Mouse (Mus musculus) stomach, embryonic 15.5 days (tissue): Measurements from ENCODE around the gene Ccdc191. TPM values are rescaled to one million over a fixed set of nuclear protein-coding genes. Genes with fewer than 3 reads are reported as not detected.

Experiments used
- ATAC-seq: fragments of 200-750 bp; cut with Nextera tagmentation; 2 replicates; pipeline ENCODE4 v1.8.0; 2017; ENCODE audit warnings: low read depth, moderate number of reproducible peaks, moderate TSS enrichment; ENCODE audit not compliant: insufficient read depth, low FRiP score
- H3K27ac ChIP-seq: fragments of 300-500 bp; sonication (generic); 2 replicates; pipeline ENCODE4 v1.5.1; 2015; ENCODE audit warnings: mild to moderate bottlenecking, inconsistent platforms
- H3K27me3 ChIP-seq: fragments of 300-500 bp; sonication (generic); replicated peaks from 2 replicates; pipeline ENCODE4 v1.6.1; 2015; ENCODE audit warnings: inconsistent platforms
- H3K36me3 ChIP-seq: fragments of 300-500 bp; sonication (generic); 2 replicates; pipeline ENCODE4 v1.6.1; 2015; ENCODE audit warnings: inconsistent platforms
- H3K4me1 ChIP-seq: fragments of 300-500 bp; sonication (generic); 2 replicates; pipeline ENCODE4 v1.6.1; 2015; ENCODE audit warnings: inconsistent platforms
- H3K4me2 ChIP-seq: fragments of 300-500 bp; sonication (generic); 2 replicates; pipeline ENCODE4 v1.6.1; 2015; ENCODE audit warnings: mild to moderate bottlenecking, inconsistent platforms
- H3K4me3 ChIP-seq: fragments of 300-500 bp; sonication (generic); replicated peaks from 2 replicates; pipeline ENCODE4 v1.5.1; 2015; ENCODE audit warnings: inconsistent platforms
- H3K9ac ChIP-seq: fragments of 300-500 bp; sonication (generic); 2 replicates; pipeline ENCODE4 v1.6.1; 2015; ENCODE audit warnings: inconsistent platforms
- H3K9me3 ChIP-seq: fragments of 300-500 bp; sonication (generic); 2 replicates; pipeline ENCODE4 v1.6.1; 2016; ENCODE audit warnings: inconsistent platforms
- WGBS: fragments of 180-500 bp; shearing (Covaris S2); methylation state at CpG from one replicate; pipeline ENCODE4 v1.1.7; 2015; 5-methylcytosine and 5-hydroxymethylcytosine counted together
- polyA plus RNA-seq: library from polyadenylated mRNA; unstranded; fragments of >200 nt; fragmentation: Nextera tagmentation; extraction: Ambion mirVana; gene quantifications from 2 replicates; pipeline ENCODE4 v1.2.1, GENCODE M21; 2015

Gene Ccdc191
- 11.8 and 13.7 TPM in 2 replicates for polyA plus RNA-seq

GRCm38 (mm10) chr16:43889208-43890004 lies at the start of gene Ccdc191:
Ccdc191 (plus strand) TSS chr16:43889800.
- Histone ChIP-seq H3K27me3 (no peaks in the 10 kb centered on the region), H3K4me1 (no peaks in the 10 kb centered on the region), H3K4me2 (peak within 1 kb of the TSS; percentile 71), H3K4me3 (peak within 1 kb of the TSS; percentile 76), H3K27ac (peak within 1 kb of the TSS; percentile 61; the same call in 1 of the 2 replicates), H3K36me3 (no peaks in the 10 kb centered on the region), H3K9ac (peak within 1 kb of the TSS; percentile 71), H3K9me3 (no peaks in the 10 kb centered on the region)
- ATAC-seq = peak; percentile 100
- WGBS = under 1% methylated on average over 32 of the region's 33 CpGs

GRCm38 (mm10) chr16:43841236-43841635 lies 48.4 kb upstream of the Ccdc191 start:
- H3K36me3 ChIP-seq = no peaks in the 10 kb centered on the region
- no peak for ATAC-seq
- H3K27ac ChIP-seq = no peak overlapping the region
- no peaks in the 10 kb centered on the region for H3K27me3 ChIP-seq
- H3K9ac ChIP-seq = no peak overlapping the region
- no peaks in the 10 kb centered on the region for H3K4me1 ChIP-seq
- H3K4me3 ChIP-seq = no peak overlapping the region
- no peak overlapping the region for H3K4me2 ChIP-seq
- no peaks in the 10 kb centered on the region for H3K9me3 ChIP-seq
- WGBS = 100% methylated on average over 1 of the region's 1 CpGs

- Histone ChIP-seq H3K9ac (no peak overlapping the region), H3K4me2 (no peak overlapping the region), H3K4me1 (no peaks in the 10 kb centered on the region), H3K4me3 (no peak overlapping the region), H3K36me3 (no peaks in the 10 kb centered on the region), H3K27me3 (no peaks in the 10 kb centered on the region), H3K9me3 (no peaks in the 10 kb centered on the region), H3K27ac (no peak overlapping the region)
- WGBS = 78% methylated on average over 1 of the region's 1 CpGs
- ATAC-seq = no peak
These were observed 39.8 kb upstream of the Ccdc191 start for GRCm38 (mm10) chr16:43849839-43850238.

GRCm38 (mm10) chr16:43858941-43859476 lies 30.6 kb upstream of the Ccdc191 start:
- no peak overlapping the region for H3K4me2 ChIP-seq
- no peak overlapping the region for H3K4me3 ChIP-seq
- no peaks in the 10 kb centered on the region for H3K4me1 ChIP-seq
- no peak overlapping the region for H3K9ac ChIP-seq
- no peaks in the 10 kb centered on the region for H3K27me3 ChIP-seq
- peaks cover 15% of the 10 kb centered on the region for H3K36me3 ChIP-seq
- no peak overlapping the region for H3K27ac ChIP-seq
- H3K9me3 ChIP-seq = no peaks in the 10 kb centered on the region
- ATAC-seq = no peak
- WGBS = 91% methylated on average over 5 of the region's 5 CpGs

- no peaks in the 10 kb centered on the region for H3K27me3 ChIP-seq
- H3K27ac ChIP-seq = no peak overlapping the region
- H3K4me3 ChIP-seq = no peak overlapping the region
- H3K4me1 ChIP-seq = no peaks in the 10 kb centered on the region
- H3K9me3 ChIP-seq = no peaks in the 10 kb centered on the region
- WGBS = 69% methylated on average over 6 of the region's 6 CpGs
- peaks cover 15% of the 10 kb centered on the region for H3K36me3 ChIP-seq
- no peak overlapping the region for H3K4me2 ChIP-seq
- H3K9ac ChIP-seq = no peak overlapping the region
- ATAC-seq = no peak
These were observed 29.0 kb upstream of the Ccdc191 start for GRCm38 (mm10) chr16:43860624-43861023.

- Histone ChIP-seq H3K27ac (no peak overlapping the region), H3K36me3 (peaks cover 18% of the 10 kb centered on the region; the same call in 1 of the 2 replicates), H3K27me3 (no peaks in the 10 kb centered on the region), H3K4me2 (no peak overlapping the region), H3K4me1 (no peaks in the 10 kb centered on the region), H3K9me3 (no peaks in the 10 kb centered on the region), H3K4me3 (no peak overlapping the region), H3K9ac (no peak overlapping the region)
- ATAC-seq = no peak
These were observed 19.8 kb upstream of the Ccdc191 start for GRCm38 (mm10) chr16:43869805-43870204.

- Histone ChIP-seq H3K4me2 (no peak overlapping the region), H3K27me3 (no peaks in the 10 kb centered on the region), H3K36me3 (peaks cover 25% of the 10 kb centered on the region), H3K9ac (no peak overlapping the region), H3K9me3 (no peaks in the 10 kb centered on the region), H3K27ac (no peak overlapping the region), H3K4me3 (no peak overlapping the region), H3K4me1 (no peaks in the 10 kb centered on the region)
- WGBS = 86% methylated on average over 7 of the region's 7 CpGs
- ATAC-seq = no peak
These were observed 18.2 kb upstream of the Ccdc191 start for GRCm38 (mm10) chr16:43871419-43871818.

- 80% methylated on average over 6 of the region's 6 CpGs for WGBS
- ATAC-seq = no peak
- no peak overlapping the region for H3K9ac ChIP-seq
These were observed 9.8 kb upstream of the Ccdc191 start for GRCm38 (mm10) chr16:43879769-43880168.

GRCm38 (mm10) chr16:43881636-43882035 lies 8.0 kb upstream of the Ccdc191 start:
- no peak overlapping the region for H3K4me3 ChIP-seq
- H3K9ac ChIP-seq = no peak overlapping the region
- H3K4me2 ChIP-seq = no peak overlapping the region
- H3K9me3 ChIP-seq = no peaks in the 10 kb centered on the region
- H3K27ac ChIP-seq = no peak overlapping the region
- no peaks in the 10 kb centered on the region for H3K27me3 ChIP-seq
- WGBS = 59% methylated on average over 3 of the region's 3 CpGs
- ATAC-seq = no peak
- H3K4me1 ChIP-seq = no peaks in the 10 kb centered on the region
- peaks cover 17% of the 10 kb centered on the region for H3K36me3 ChIP-seq

More at GRCm38 (mm10) chr16:43879769-43880168, 9.8 kb upstream of the Ccdc191 start:
- no peak overlapping the region for H3K27ac ChIP-seq
- H3K9me3 ChIP-seq = no peaks in the 10 kb centered on the region
- H3K27me3 ChIP-seq = no peaks in the 10 kb centered on the region
- H3K4me1 ChIP-seq = no peaks in the 10 kb centered on the region
- H3K4me3 ChIP-seq = no peak overlapping the region
- H3K4me2 ChIP-seq = no peak overlapping the region
- H3K36me3 ChIP-seq = peaks cover 25% of the 10 kb centered on the region

GRCm38 (mm10) chr16:43882329-43882728 lies 7.3 kb upstream of the Ccdc191 start:
- 89% methylated on average over 2 of the region's 2 CpGs for WGBS
- ATAC-seq = no peak
- Histone ChIP-seq H3K27ac (no peak overlapping the region), H3K9me3 (no peaks in the 10 kb centered on the region), H3K27me3 (no peaks in the 10 kb centered on the region), H3K9ac (no peak overlapping the region), H3K36me3 (peaks cover 14% of the 10 kb centered on the region), H3K4me1 (no peaks in the 10 kb centered on the region), H3K4me2 (no peak overlapping the region), H3K4me3 (no peak overlapping the region)

- H3K9me3 ChIP-seq = no peaks in the 10 kb centered on the region
- peak overlapping the region; percentile 71 for H3K4me2 ChIP-seq
- H3K36me3 ChIP-seq = no peaks in the 10 kb centered on the region
- peak overlapping the region; percentile 76 for H3K4me3 ChIP-seq
- no peaks in the 10 kb centered on the region for H3K4me1 ChIP-seq
- H3K9ac ChIP-seq = peak overlapping the region; percentile 71
- no peaks in the 10 kb centered on the region for H3K27me3 ChIP-seq
- ATAC-seq = peak; percentile 94
- 1% methylated on average over 9 of the region's 9 CpGs for WGBS
- H3K27ac ChIP-seq = peak overlapping the region; percentile 61; the same call in 1 of the 2 replicates
These were observed 371 bp downstream of the Ccdc191 start for GRCm38 (mm10) chr16:43890005-43890336.

GRCm38 (mm10) chr16:43890747-43891336 lies 1.2 kb downstream of the Ccdc191 start:
- H3K4me1 ChIP-seq = no peaks in the 10 kb centered on the region
- no peaks in the 10 kb centered on the region for H3K27me3 ChIP-seq
- H3K27ac ChIP-seq = no peak overlapping the region
- peak overlapping the region; percentile 71 for H3K4me2 ChIP-seq
- no peaks in the 10 kb centered on the region for H3K9me3 ChIP-seq
- H3K4me3 ChIP-seq = peak overlapping the region; percentile 76; the same call in 1 of the 2 replicates
- H3K36me3 ChIP-seq = no peaks in the 10 kb centered on the region
- ATAC-seq = no peak
- WGBS = 62% methylated on average over 4 of the region's 4 CpGs
- H3K9ac ChIP-seq = no peak overlapping the region
